9 mouse cellular contexts compared by ENCODE assay signal in genomic region chr19:22938848-22939724, GRCm38 (mm10).
A peak's percentile ranks its signal among the peaks of the same experiment; 100 is the strongest.
DNase-seq lines count a peak whose midpoint lies in the region; ATAC-seq and TF ChIP-seq lines count a peak whose summit lies in the region.
"Had no signal": no experiment of that assay in that cellular context is flagged by ENCODE, and none has a peak within 500 bp of the region (broad histone marks: within the 10 kb centered on the region; RNA-seq: fewer than 3 reads in every experiment).

No protein-coding gene starts in this region.

- WGBS in forebrain, embryonic 13.5 days, result 50% methylated on average over 14 of the region's 14 CpGs
- 76% methylated on average over 14 of the region's 14 CpGs for WGBS in forebrain, embryonic 10.5 days
- WGBS in embryonic facial prominence, embryonic 15.5 days, result 19% methylated on average over 14 of the region's 14 CpGs
- WGBS in neural tube, embryonic 14.5 days, result 48% methylated on average over 14 of the region's 14 CpGs
- WGBS in thymus, adult 2 months, result 82% methylated on average over 14 of the region's 14 CpGs

- peak overlapping the region; percentile 59; the same call in 1 of the 2 replicates for H3K27ac ChIP-seq in forebrain, embryonic 13.5 days
- no peak overlapping the region for H3K27ac ChIP-seq in forebrain, embryonic 10.5 days
- peak overlapping the region; percentile 93 for H3K27ac ChIP-seq in layer of hippocampus, adult 2 months
- no peak overlapping the region; the same call in 1 of the 2 replicates for H3K27ac ChIP-seq in embryonic facial prominence, embryonic 15.5 days (replicated peaks)
- H3K27ac ChIP-seq in neural tube, embryonic 14.5 days (ENCODE audit: low read depth, low read length), result 0 out of 2 replicates have a peak overlapping the region, but pooled peaks have one; percentile 4
- H3K27ac ChIP-seq in thymus, adult 2 months (ENCODE audit: control insufficient read depth, insufficient read depth, low read length), result no peak overlapping the region
- H3K27ac ChIP-seq: heart, embryonic 15.5 days had no signal

- no peak overlapping the region for H3K4me3 ChIP-seq in forebrain, embryonic 13.5 days
- H3K4me3 ChIP-seq in forebrain, embryonic 10.5 days, result no peak overlapping the region
- H3K4me3 ChIP-seq in layer of hippocampus, adult 2 months, result no peak overlapping the region
- no peak overlapping the region for H3K4me3 ChIP-seq in embryonic facial prominence, embryonic 15.5 days (replicated peaks)
- H3K4me3 ChIP-seq in neural tube, embryonic 14.5 days (ENCODE audit: low read depth, low read length), result no peak overlapping the region
- H3K4me3 ChIP-seq in thymus, adult 2 months (ENCODE audit: control insufficient read depth, insufficient read depth, low read length), result no peak overlapping the region
- H3K4me3 ChIP-seq: heart, embryonic 15.5 days had no signal

- no peak for TF ChIP-seq CTCF in layer of hippocampus, adult 2 months (conservative IDR thresholded peaks at IDR 0.05)
- no peak for TF ChIP-seq CTCF in thymus, adult 2 months (IDR thresholded peaks at IDR 0.05; ENCODE audit: borderline replicate concordance, control insufficient read depth, extremely low read depth, insufficient read depth, low read length, poor library complexity)

- no peaks in the 10 kb centered on the region for H3K36me3 ChIP-seq in forebrain, embryonic 13.5 days (ENCODE audit: poor library complexity, severe bottlenecking)
- no peaks in the 10 kb centered on the region for H3K36me3 ChIP-seq in forebrain, embryonic 10.5 days (replicated peaks)
- no peaks in the 10 kb centered on the region for H3K36me3 ChIP-seq in embryonic facial prominence, embryonic 15.5 days
- H3K36me3 ChIP-seq in neural tube, embryonic 14.5 days (ENCODE audit: control insufficient read depth, insufficient read depth, low read length), result no peaks in the 10 kb centered on the region
- no peaks in the 10 kb centered on the region for H3K36me3 ChIP-seq in thymus, adult 2 months (ENCODE audit: control insufficient read depth, insufficient read depth, low read length)
- H3K36me3 ChIP-seq: heart, embryonic 15.5 days had no signal

- no peaks in the 10 kb centered on the region for H3K9me3 ChIP-seq in forebrain, embryonic 13.5 days (replicated peaks)
- no peaks in the 10 kb centered on the region for H3K9me3 ChIP-seq in forebrain, embryonic 10.5 days
- H3K9me3 ChIP-seq in embryonic facial prominence, embryonic 15.5 days (replicated peaks), result no peaks in the 10 kb centered on the region
- no peaks in the 10 kb centered on the region for H3K9me3 ChIP-seq in neural tube, embryonic 14.5 days (ENCODE audit: control insufficient read depth, low read length)
- H3K9me3 ChIP-seq: heart, embryonic 15.5 days had no signal

- H3K4me2 ChIP-seq in forebrain, embryonic 13.5 days, result no peak overlapping the region
- no peak overlapping the region for H3K4me2 ChIP-seq in embryonic facial prominence, embryonic 15.5 days (replicated peaks)
- no peak overlapping the region for H3K4me2 ChIP-seq in neural tube, embryonic 14.5 days (ENCODE audit: low read depth, low read length)
- H3K4me2 ChIP-seq: heart, embryonic 15.5 days had no signal

- ATAC-seq in forebrain, embryonic 13.5 days, result peak; percentile 48; the same call in 1 of the 2 replicates
- 0 out of 2 replicates have a peak, but pooled peaks have one; percentile 15 for ATAC-seq in embryonic facial prominence, embryonic 15.5 days (ENCODE audit: insufficient number of reproducible peaks, low FRiP score, low TSS enrichment, low read depth)
- peak; percentile 56; the same call in 1 of the 2 replicates for ATAC-seq in neural tube, embryonic 14.5 days (ENCODE audit: low read depth)

- peaks cover 24% of the 10 kb centered on the region for H3K4me1 ChIP-seq in forebrain, embryonic 13.5 days
- H3K4me1 ChIP-seq in forebrain, embryonic 10.5 days, result 0 out of 2 replicates have a peak, but pooled peaks cover 5% of the 10 kb centered on the region
- H3K4me1 ChIP-seq in embryonic facial prominence, embryonic 15.5 days, result peaks cover 22% of the 10 kb centered on the region
- peaks cover 4% of the 10 kb centered on the region; the same call in 1 of the 2 replicates for H3K4me1 ChIP-seq in neural tube, embryonic 14.5 days (ENCODE audit: control insufficient read depth, insufficient read depth, low read length)
- no peaks in the 10 kb centered on the region for H3K4me1 ChIP-seq in thymus, adult 2 months (replicated peaks; ENCODE audit: control insufficient read depth, insufficient read depth, low read length)

- no peak for TF ChIP-seq POLR2A in thymus, adult 2 months (IDR thresholded peaks at IDR 0.05; ENCODE audit: control insufficient read depth, extremely low read depth, insufficient read depth, low read length, poor library complexity)

- H3K27me3 ChIP-seq in forebrain, embryonic 13.5 days, result no peaks in the 10 kb centered on the region
- H3K27me3 ChIP-seq in forebrain, embryonic 10.5 days (ENCODE audit: poor library complexity, severe bottlenecking), result no peaks in the 10 kb centered on the region
- no peaks in the 10 kb centered on the region for H3K27me3 ChIP-seq in embryonic facial prominence, embryonic 15.5 days
- no peaks in the 10 kb centered on the region for H3K27me3 ChIP-seq in neural tube, embryonic 14.5 days (ENCODE audit: control insufficient read depth, insufficient read depth, low read length)
- H3K27me3 ChIP-seq in thymus, adult 2 months (ENCODE audit: control insufficient read depth, insufficient read depth, low read length), result no peaks in the 10 kb centered on the region
- H3K27me3 ChIP-seq: heart, embryonic 15.5 days had no signal

- no peak for DNase-seq in forebrain, embryonic 10.5 days (ENCODE audit: extremely low spot score, low spot score)
- DNase-seq in layer of hippocampus, adult 2 months (ENCODE audit: low spot score in 2 of 2), result no peak
- no peak for DNase-seq in layer of hippocampus, postnatal 10 days (ENCODE audit: low spot score in 2 of 2)
- no peak for DNase-seq in testis, postnatal 14 days (ENCODE audit: low spot score)
- DNase-seq in thymus, adult 2 months, result no peak

- H3K9ac ChIP-seq in forebrain, embryonic 13.5 days, result no peak overlapping the region
- H3K9ac ChIP-seq in embryonic facial prominence, embryonic 15.5 days, result no peak overlapping the region
- H3K9ac ChIP-seq in neural tube, embryonic 14.5 days (replicated peaks; ENCODE audit: low read depth, low read length), result no peak overlapping the region
- H3K9ac ChIP-seq: heart, embryonic 15.5 days had no signal

Comparison
In these comparisons a context has a peak if more than half of its experiments do, and no peak if none do; other contexts are left out.
1. H3K27ac ChIP-seq: peak in forebrain, embryonic 13.5 days (single experiment), layer of hippocampus, adult 2 months (single experiment) and neural tube, embryonic 14.5 days (single experiment); none in forebrain, embryonic 10.5 days (single experiment), embryonic facial prominence, embryonic 15.5 days (single experiment) and thymus, adult 2 months (single experiment).
2. Peak in every context shown above with its lines, with median percentiles within 50 percentile points of each other: ATAC-seq.